Mouse (Mus musculus): ENCODE results near the gene Nfib.

Gene Nfib

DNA sequence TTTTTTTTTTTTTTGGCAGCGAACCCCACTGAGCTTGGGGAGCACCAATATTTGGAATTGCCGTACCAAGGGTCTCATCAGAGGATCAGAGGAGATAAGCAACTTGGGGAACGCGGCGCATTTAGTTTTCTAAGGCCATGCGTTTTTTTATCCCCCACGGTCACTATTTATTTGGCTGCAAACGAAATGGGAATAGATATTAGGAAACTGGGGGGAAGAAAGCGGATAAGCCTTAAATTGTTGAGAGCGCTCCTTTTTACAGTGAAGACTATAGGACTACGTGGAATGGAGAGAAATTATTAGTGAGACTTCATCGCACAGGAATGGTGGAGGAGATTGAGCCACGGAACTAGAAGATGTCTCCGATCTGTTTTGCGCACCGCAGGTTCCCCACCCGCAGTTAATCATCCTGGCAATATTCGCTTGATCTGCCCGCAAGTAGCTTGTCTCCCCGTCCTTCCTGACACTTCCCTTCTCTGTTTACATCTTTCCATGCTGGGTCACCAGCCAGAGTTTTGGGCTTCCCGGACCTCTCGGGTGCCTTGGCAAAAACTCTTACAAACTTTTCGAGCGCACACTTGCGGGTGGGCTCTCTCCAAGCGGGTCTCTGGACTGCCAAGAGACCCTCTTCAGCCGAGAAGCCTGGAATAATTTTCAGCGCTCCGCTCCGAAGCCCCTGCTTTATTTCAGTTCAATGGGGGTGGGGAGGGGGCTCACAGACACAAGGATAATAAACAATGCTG is 167.3 kb downstream of the Nfib start:
- peak; percentile 35 for DNase-seq

DNA sequence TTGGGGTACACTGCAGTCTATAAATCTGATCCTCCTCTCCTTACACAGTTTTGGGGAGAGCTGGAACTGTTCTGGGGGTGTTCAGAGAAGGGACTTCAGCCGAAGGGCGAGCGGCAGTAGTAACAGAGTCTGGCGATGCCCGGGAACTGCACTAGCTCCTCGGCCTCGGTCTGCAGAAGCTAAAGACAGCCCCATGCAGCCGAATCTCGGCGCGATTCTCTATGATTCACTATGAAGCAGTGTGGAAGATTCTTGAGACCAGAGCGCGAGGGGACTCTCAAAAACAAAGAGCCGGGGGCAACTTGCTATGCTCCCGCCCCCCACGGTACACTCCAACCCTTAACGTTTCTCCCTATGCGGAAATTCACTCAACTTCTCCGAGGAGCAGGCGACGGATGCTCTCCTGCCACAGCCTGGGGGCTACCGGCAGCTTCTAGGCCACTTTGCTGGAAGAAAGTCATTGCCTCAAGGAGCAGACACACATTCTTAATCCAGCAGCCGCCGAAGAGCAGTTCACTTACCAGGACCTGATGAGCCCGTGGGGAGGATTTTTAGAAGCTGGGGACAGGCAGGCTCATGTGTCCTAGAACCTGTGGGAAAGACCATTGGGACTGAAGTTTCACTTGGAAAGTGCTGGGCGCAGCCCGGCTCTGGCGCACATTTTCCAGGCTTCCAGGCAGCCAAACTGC is 168.1 kb downstream of the Nfib start:
- peak; percentile 58 for DNase-seq

DNA sequence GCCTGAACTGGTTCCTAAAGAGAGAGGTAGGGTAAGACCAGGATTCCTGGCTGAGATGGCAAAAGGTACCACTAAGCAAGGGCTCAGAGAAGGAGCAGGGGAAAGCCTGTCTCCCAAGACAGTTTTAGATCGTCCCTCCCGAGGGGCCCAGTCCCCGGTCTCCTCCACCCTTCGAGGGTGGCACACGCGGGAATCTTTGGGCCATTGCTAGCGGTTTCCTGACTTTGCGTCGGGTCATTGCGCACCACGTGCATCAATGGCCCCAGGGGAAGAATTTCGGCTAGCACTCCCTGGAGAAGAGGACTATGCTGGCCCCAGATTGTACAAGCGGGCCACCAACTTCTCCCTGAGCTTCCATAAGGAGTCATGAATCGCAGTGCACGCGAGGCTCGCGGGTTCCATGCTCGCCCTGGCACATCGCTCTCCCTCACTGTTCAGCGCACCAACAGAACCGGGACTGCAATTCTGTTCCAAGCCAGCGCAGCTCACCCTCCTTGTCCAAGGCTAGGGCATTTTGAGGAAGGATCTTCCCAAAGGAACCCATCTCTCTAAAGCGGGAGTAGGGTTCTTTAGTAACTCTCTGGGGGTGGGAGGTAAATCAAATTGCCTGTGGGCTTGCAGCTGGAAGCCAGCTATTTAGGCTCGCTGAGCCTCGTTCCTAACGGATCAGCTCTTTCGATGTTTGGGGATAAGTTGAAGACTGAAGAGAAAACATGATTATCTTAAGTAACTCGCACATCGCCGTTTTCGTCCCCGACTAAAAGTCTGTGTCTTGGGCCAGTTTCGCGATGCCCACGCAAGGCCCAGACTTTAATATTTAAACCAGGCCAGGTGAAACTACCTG is 168.9 kb downstream of the Nfib start:
- DNase-seq = peak; percentile 46

DNA sequence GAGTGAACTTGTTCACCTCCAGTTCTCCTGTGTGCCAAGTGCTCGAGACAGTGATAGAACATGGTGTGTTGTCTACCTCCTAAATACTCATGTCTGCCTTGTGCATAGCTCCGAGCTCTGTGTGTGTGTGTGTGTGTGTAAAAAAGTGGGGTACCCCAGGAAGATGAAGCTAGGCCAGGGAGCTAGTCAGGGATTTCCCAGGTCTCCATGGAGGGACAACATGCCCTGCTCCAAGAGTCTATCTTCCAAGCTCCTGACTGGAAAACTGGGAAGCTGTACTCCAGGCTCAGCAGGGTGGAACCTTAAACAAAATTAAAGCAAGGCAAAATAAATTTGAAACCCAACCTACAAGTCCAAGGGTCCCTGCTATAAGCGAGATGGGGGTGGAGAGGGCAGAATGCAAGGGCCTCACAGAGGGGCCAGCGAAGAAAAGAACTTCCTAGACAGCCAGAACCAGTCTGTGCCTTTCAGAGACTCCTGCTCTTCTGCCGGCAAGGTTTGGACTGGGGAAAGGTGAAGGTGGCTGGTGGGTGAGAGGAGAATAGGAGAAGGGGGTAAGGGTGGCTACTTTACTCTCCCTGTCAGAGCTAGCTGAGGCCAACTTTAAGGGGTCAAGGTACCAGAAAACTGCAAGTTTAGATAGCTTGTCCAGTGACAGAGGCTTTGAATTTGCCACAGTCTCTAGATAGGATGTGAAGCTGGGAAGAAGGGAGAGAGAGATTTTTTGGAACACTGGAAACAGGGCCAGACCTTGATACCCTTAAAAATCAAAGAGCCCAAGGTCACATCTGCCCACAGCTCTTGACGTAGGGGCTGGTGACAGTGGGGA is 169.7 kb downstream of the Nfib start:
- no peak for DNase-seq

DNA sequence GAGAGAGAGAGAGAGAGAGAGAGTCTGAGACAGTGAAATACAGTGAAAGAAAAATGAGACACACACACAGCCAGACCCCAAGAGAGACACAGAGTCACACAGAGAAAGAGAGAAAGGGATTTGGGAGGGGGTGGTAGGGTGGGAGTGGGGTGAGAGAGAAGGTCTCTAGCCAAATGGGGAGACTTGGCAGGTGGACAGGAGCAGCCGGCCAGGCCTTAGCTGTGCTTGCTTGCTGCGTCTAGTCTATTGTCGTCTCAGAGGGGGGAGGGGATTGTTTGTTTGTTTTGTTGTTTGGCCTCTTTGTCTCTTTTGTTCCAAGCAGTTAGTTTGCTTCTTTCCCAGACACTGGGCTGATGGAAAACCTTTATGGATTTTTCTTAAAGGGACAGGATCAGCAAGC is 172.3 kb downstream of the Nfib start:
- peak; percentile 54 for DNase-seq

DNA sequence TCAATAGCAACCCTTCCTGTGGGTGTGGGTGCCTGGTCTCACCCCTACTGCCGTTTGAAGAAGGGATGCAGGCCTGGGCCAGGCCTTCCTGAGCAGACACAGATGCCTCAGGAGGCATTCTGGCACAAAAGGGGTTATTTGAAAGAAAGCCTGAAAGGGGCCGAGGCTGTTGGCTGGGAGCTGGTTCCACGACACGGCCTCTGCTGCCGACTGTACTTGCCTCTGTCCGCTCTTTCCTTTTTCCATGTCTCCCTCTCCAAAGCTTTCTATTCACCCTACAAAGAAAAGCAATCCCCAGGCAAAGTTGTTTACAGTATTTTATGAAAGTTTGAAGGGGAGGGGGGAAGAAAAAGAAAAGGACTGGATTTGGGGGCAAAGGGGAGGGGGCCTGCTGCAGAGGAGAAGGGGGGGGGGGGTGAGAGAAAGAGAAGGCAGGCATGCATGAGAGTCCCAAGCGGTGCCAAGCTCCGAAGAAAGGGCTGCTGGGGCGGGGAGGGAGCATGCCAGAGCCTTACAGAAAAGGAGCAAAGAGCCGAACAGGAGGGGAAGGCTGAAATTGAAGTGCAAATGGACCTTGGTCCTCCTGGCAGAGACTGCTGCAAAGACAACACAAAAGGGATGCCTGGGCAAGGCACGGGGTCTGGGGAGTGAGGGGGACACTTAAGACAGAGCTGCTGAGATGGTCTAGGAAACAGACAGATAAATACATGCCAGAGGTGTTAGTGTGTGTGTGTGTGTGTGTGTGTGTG is 172.9 kb downstream of the Nfib start:
- DNase-seq = peak; percentile 48

DNA sequence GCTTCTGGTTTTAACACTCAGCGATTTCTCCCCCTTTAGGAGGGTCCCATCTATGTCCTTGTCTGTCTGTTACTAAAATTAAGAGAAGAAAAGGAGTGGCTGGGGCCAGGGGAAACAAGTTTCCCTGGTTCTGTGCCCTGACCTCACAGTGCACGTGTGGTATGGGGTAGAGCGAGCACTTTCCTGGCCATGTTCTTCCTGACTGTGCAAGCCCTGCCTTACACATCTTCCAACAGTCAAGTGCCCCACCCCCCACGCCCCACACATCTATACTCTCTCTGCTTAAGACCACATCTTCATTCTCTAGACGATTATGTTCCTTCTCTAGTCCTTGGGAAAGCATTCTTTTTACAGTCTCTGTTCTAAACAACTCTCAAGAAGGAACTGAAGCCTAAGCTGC is 173.6 kb downstream of the Nfib start:
- DNase-seq = peak; percentile 26

DNA sequence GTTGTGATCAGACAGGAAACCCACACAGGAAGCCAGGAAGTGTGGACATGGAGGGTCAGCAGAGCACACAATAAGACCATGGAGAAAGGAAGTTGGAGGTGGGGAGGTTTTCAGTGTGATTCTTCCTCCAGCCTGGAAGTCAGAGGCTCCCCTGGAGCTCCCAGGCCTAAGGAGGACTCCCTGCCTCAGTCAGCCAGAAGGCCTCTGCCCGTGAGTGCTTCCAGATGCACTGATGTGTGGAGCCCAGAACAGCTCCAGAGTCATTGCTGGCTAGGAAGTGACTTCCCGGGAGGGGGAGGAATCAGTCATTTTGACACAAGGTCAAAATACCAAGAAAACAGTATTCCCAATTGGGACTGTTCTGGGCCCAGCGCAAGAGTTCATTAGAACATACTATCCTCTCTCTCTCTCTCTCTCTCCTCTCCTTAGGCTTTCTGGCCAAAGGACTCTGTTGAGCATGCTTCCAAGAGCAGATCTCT is 174.6 kb downstream of the Nfib start:
- DNase-seq = no peak

DNA sequence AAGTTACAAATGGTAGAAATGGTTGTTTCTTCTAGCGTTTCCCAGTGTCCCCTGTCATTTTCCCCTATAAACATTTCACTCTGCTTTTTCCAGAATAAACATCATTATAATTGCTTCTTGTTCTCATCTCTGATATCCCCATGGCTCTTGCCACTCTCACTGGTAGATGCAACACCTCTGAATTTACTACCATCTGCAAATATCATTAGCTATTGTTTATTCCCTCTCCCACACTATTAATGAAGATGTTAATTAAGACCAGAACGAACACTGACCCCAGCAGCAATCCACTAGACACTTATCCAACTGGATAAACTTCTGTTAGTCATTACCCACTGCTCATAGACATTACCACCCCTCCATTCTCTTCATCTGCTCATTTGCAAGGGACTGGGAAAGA is 176.6 kb downstream of the Nfib start:
- no peak for DNase-seq

DNA sequence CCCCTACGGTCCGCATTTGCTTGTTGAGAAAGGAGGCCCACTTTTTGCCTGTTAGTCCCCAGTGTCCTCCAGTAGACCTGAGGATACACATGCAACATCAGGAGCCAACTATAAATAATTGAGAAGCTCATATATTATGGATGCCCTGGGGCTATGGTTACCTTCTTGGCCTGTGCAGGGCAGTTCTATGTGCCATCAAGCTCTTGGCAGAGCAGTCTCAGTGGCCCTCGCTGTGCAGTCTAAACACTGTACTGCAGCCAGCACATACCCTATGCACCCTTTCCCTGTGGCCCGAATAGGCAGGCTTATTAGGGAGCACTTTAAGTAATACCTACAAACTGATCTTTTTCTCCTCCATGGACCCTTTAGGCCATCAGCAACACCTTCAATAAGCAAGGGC is 185.6 kb downstream of the Nfib start:
- DNase-seq = no peak

DNA sequence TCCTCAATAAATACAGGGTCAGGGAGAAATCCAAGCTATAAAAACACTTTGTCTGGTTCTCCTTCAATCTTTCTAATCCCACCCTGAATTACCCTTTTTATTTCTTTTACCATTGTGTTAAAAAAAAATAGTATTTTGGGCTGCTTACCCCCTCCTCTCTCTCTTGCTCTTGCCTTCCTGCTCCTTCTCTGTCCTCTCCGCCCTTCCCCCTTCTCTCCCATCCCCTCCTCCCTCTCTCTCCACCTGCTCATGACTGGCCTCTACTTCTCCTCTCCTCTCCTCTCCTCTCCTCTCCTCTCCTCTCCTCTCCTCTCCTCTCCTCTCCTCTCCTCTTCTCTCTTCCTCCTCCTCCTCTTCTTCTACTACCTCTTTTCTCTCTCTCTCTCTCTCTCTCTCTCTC is 187.4 kb downstream of the Nfib start:
- DNase-seq = no peak

DNA sequence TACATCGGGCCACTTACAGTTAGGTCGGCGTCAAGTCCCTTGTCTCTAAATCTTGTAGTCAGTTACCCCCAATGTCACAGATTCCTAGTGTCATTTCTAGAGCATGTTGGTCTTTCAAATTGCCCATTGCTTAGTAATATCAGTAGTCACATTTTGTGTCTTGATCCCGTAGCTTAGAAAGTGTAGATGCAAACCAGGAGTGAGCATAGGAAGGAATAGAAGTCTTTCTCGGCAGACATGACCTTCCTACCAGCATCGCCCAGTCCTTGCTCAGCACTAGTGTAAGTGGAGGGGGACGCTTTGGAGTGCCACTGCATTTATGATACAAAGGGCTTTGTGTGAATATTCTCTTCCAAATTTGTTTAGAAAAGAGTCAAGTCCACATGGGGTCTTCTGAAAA is 188.2 kb downstream of the Nfib start:
- DNase-seq = no peak

DNA sequence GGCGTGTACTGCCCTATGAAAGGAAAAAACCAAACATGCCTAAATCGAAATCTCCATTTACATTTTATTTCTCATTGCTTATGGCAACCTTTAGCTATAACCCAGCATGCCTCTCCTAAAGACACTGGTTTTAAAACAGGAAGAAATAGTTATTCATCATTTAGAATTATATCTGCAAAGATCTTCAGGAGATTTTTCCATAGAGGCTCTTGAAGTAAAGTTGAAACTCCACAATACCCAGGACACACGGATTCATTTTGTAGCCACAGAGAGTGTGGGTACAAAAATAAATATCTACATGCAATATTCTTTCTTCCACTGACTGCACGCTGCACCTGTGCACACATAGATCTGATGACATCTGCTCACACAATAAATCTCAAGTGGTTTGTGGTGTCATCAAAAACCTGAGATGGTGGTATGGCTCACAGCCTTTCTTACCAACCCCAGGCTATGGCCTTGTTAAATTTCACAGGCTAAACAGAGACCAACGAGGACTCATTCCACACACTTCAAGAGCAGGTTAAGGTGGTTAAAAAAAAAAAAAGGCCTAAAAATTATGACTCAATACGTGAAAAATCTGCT is 189.2 kb downstream of the Nfib start:
- DNase-seq = no peak

DNA sequence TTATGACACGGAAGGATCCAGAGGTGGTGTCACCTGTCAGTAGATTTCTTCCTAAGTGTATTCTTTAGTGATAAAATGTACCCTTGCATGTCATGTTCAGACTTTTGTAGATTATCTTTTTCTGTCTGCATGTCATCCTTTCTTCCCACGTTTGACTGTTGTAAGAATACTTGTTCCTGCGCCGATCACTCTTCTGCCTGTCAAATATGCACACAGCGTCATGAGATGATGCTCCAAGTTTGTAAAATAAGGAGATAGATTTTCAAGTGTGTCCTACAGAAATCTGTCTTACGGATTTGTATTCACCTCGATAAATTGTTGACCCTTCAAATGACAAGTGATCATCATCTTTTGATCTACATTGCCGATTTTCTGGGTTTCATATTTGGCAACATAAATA is 190.6 kb downstream of the Nfib start:
- DNase-seq = no peak

DNA sequence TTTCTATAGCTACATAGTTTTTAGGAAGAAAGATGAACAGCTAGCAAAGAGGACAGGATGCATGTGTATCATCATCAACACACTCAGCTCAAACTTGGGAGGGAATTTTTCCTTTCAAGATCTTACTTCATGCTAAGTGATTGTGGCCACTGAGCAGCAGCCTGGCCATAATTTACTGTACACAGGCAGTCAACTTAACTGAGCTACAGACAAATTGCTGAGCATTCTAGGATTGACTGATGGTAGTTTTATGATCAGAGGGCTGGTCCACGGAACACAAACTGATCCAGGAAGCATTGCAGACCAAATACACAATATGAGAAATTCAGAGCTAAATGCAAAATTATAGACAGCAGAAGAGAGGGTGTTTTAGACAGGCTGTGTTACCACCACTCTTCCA is 191.2 kb downstream of the Nfib start:
- no peak for DNase-seq

DNA sequence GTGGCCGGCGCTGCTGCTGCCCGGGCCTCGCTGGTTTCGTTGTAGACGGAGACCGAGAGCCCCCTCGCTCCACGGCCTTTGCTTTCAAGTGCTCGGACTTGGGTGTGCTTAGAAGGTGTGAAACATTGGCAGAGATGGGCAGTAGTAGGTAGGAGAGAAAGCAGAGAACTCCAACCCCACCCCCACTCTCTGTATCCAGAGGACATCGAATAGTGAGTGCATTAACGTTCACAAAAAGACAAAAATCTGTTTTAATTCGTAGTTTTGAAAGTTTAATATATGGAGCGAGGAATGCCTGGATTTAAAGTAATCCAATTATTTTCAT is 192.2 kb downstream of the Nfib start:
- DNase-seq = no peak

DNA sequence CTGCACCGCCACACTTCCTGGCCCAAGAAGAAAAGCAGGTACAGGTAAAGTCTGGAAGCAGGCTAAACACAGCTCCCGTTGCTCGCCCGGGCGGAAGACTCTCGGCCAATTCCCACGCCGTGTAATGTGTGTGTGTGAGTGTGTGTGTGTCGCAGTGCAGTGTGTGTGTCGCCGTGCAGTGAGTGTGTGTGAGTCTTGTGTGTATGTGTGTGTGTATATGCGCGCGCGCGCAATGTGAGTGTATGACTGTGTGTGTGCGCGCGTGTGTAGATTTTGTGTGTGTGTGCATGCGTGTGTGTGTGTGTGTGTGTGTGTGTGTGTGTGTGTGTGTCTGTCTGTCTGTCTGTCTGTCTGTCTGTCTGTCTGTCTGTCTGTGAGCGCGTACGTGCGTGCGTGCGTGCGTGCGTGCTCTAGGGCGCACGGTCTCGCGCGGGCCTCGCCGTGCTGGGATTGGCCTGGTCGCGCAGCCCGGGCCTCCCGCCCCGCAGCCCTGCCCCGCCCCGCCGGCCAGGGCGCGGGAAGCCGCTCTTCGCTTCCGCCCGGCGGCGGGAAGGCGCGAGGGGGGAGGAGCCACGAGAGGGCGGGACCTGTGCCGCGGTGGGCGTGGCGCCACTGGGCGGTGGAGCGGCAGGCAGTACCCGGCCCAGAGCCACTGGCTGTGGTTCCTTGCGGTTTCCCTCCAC is 192.7 kb downstream of the Nfib start:
- DNase-seq = peak; percentile 89

DNA sequence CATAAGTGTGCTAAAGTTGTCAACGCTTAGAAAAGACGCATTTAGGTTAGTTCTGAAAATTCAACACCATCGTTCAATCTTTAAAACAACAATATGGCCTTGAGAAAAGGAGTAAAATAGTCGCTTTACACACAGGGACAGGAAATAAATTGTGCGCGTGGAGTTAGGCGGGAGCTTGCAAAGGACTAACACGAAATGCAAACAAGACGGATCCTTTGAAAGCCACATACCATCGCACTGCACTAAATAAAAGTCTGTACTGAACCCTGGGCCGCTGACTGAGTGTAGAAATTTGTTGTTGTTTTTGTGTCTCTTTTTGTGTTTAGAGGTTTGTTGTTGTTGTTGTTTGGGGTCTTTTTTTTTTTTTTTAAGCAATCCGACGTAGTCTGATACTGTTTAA is 193.2 kb downstream of the Nfib start:
- no peak for DNase-seq

DNA sequence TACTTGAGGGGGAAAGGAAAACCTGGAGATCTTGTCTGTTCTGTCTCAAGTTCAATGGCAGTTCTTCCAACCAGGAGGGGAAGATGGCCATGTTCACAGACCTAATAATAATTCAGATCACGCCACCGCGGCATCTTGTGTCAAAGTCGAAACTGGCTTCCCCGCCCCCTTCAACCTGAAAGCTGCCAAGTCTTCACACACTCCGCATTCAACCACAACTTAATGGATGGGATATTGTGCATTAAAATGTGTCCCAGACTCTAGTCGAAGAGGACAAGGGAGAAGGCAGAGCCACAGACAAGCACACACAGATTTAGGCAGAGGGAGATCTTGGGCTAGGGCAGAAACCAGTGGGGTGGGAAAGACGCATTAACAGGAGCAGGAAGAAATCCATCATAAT is 194.0 kb downstream of the Nfib start:
- peak; percentile 60 for DNase-seq

DNA sequence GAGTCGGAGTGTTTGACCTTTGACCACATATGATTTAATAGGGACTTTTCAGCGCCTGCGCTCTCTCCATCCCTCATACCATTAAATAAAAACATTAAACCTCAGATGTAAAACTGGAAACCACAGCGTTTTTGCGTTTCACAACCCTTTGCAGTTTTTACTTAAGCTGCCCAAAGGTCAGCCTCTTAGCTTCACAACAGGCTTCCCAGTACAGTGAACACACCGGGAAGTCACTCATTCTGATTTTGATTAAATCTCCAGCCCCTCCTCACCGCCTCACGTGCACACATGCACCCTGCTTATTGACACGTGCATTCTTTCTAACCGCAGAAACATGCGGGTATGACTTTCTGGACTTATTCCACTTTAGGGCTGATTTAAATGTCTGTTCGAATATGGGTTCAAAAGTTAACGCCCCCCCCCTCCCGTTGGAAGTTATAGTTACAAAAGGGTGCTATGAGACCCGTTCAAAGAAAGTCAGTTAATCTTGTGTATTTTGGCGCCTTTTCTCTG is 194.5 kb downstream of the Nfib start:
- DNase-seq = no peak

DNA sequence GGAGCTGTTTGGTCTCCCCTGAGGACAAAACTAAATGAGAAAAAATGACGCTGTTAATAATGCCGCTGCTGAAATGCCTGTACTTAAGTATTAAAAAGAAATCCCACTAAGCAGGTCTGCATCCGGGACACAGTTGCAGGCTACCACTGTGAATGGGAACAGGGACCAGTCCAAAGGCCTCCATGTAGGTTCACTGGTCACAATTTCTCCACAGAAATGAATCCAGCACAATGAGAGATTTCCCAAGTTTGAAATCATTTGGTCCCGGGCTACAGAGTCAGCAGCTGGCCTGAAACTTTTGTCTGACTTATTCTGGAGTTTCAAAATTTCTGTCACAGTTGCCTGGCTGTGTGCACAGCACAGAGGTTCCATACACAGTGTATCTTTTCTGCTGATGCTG is 195.8 kb downstream of the Nfib start:
- DNase-seq = no peak
